Mouse (Mus musculus) CH12.LX (cell line): ENCODE data around the gene Zbtb9.

ENCODE experiments used
- CTCF ChIP-seq, 2 experiments: IDR thresholded peaks in 1 of 2; conservative IDR thresholded peaks in 1 of 2; 2 replicates each; pipeline ENCODE4 v1.5.1; 2011 to 2012; ENCODE audit warnings: low read depth in 2 of 2, low read length in 2 of 2, improper control_type of control experiment in 1 of 2, inconsistent platforms in 1 of 2, mild to moderate bottlenecking in 1 of 2, moderate library complexity in 1 of 2
- POLR2A ChIP-seq: IDR thresholded peaks from 2 replicates; pipeline ENCODE4 v1.6.1; 2011; ENCODE audit warnings: low read depth, mild to moderate bottlenecking, improper control_type of control experiment, low read length
- USF1 ChIP-seq: IDR thresholded peaks from 2 replicates; pipeline ENCODE4 v1.6.1; 2014; ENCODE audit warnings: low read depth, mild to moderate bottlenecking, inconsistent platforms, low read length, improper control_type of control experiment
- ZNF384 ChIP-seq: IDR thresholded peaks from 2 replicates; pipeline ENCODE4 v1.6.1; 2012; ENCODE audit warnings: low read depth, low read length, improper control_type of control experiment, inconsistent platforms

DNA sequence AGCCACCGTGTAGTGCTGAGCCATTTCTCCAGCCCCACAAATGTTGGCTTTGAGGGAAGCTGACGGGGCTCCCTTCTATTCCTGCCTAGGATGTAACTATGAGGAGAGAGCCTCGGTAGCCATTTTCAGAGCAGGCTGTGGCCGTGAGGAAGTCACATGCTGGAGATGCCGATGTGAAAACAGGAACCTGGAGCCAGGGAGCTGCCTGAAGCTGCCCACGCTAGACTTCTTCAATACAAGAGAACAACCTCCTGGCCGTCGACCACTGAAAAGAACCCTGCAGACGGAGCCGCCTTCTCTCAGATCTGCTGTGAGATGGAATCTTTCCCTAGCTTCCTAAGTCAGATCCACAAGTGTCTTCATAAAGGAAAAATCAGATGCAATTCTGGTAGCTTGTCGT is 32.7 kb downstream of the Zbtb9 start:
- no peak for TF ChIP-seq USF1
- no peak for TF ChIP-seq ZNF384
- TF ChIP-seq POLR2A, result no peak
- TF ChIP-seq CTCF (conservative IDR thresholded peaks at IDR 0.05 in 1 of 2, IDR thresholded peaks at IDR 0.05 in 1 of 2; ENCODE audit: low read depth in 2 of 2, low read length in 2 of 2), result no peak
